Mouse (Mus musculus) spleen, postnatal 10 days (tissue): ENCODE measurements at regions not wholly inside any gene's neighbourhood (a gene's known extent, or its start where the extent isn't known, plus 50 kb on each side); places are given as distances from the start of the nearest gene placed in this dataset.
A peak's percentile ranks its signal among the peaks of the same experiment; 100 is the strongest.

Experiments used
- DNase-seq, 2 experiments: peaks; one replicate each; pipeline ENCODE4 v3.0.0; 2021 to 2022; ENCODE audit warnings: low spot score in 2 of 2

GRCm38 (mm10) chr10:16996820-16997466 is 726.1 kb upstream of the Cited2 start:
- peak in 1 of 2 experiments; percentile 14 for DNase-seq

- DNase-seq: no peak
Measured at GRCm38 (mm10) chr10:17001320-17001719, 721.7 kb upstream of the Cited2 start.

DNA sequence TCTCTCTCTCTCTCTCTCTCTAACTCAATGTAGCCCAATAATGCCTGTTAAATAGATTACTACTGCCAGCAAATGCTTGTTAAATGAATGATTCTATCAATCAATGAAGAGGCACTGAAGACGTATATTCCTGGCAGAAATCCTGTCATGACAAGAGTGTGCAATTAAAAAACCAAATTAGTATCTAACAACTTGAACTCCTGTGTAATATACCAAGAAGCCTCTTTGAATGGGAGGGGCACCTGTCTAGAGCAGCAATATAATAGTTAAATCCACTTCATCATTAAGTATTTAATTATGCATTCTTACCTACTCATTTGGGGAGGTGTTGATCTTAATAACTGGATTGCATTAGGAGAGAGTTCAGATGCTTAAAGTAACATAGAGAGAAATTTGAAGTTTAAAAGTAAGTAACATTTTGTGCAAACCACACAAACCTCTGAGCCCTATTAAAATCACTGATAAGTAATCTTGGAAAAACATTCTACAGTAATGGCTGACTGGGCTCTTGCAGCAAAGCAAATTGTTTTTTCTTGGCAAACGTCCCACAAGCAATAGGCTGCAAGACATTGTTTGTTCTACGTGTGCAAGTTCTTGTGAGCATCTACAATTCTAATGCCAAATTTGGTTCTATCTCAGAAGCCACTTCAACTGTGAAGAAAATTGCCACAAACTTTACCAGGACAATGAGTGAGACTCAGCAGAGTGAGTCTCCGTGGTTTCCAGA is 719.7 kb upstream of the Cited2 start:
- DNase-seq: no peak

DNA sequence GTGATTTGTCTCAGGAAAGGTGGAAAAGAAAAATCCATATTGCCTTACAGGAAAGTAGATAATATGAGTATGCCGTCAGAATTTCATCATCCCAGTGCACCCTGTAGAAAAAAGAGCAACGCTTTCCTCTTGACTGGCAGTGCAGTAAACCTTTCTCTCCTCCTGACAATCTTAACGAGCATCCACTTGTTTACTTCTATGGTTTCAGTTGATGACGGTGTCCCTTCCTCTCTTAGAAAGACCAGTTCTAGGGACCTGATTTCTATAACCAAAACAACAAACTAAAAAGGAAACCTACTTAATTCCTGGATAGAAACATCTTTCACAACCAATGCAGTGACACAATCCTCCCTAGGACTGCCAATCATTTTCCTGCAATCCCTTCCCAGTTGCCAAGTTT is 714.3 kb upstream of the Cited2 start:
- no peak for DNase-seq

GRCm38 (mm10) chr10:17010047-17010446 is 713.0 kb upstream of the Cited2 start:
- DNase-seq: no peak

DNA sequence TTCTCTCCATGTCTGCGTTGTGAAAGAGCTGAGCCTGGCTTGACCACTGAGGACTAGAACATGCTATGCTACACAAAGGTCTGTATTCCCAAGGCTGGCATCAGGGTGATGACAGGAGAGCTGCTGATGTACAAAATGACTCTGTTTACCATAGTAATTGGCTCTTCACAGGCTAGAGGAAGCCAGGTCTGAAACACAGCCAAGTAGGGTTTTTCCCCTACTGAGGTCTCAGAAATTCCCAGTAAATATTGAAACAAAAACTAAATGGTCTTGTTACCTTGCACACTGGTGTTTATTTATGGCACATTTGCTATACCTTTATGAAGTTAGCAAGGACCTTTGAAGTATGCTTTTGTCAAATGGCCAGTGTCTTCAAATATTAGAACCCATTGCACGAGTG is 711.1 kb upstream of the Cited2 start:
- DNase-seq: no peak

DNA sequence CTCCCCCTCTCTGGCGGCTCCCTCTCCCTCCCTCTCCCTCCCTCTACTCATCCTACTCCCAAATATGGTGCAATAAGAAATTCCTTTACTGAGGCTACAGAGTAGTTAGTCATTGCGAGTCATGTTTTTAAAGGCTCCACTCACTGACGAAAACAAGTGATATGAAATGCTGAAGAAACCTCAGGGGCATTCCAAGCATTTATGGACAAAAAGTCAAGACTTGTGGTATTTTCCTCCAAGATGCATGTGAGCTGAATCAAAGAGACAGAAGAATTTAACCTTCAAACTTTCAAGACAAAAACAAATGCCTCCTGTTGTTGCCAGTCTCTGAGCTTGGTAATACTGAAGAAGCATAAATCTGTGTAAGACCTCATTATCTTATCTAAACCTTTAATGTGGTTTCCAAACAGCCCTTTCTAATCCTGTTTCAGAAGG is 710.5 kb upstream of the Cited2 start:
- no peak for DNase-seq

DNA sequence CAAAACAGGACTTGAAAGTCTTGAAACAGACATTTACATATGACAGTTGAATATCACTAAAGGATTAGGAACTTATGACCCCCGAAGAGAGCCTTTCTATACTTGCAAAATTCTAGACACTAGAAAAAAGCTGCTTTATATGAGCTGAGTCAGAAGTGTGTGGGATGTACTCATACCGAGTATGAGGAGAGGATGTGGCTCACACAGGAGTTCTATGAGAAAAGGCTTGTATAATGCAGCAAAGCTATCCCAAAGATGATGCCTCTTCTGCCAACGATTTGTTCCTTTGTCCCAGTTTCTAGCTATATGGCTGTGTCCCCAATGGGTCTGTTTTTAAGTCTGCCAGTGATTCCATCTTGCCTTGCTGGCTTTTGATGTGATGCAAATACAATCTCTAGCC is 708.2 kb upstream of the Cited2 start:
- DNase-seq: no peak

GRCm38 (mm10) chr10:17016854-17017253 is 706.2 kb upstream of the Cited2 start:
- DNase-seq: no peak

GRCm38 (mm10) chr10:17022216-17023158 is 700.5 kb upstream of the Cited2 start:
- no peak for DNase-seq

GRCm38 (mm10) chr10:17023571-17024293 is 699.3 kb upstream of the Cited2 start:
- DNase-seq: no peak

GRCm38 (mm10) chr10:17024294-17024665 is 698.7 kb upstream of the Cited2 start:
- no peak for DNase-seq

DNA sequence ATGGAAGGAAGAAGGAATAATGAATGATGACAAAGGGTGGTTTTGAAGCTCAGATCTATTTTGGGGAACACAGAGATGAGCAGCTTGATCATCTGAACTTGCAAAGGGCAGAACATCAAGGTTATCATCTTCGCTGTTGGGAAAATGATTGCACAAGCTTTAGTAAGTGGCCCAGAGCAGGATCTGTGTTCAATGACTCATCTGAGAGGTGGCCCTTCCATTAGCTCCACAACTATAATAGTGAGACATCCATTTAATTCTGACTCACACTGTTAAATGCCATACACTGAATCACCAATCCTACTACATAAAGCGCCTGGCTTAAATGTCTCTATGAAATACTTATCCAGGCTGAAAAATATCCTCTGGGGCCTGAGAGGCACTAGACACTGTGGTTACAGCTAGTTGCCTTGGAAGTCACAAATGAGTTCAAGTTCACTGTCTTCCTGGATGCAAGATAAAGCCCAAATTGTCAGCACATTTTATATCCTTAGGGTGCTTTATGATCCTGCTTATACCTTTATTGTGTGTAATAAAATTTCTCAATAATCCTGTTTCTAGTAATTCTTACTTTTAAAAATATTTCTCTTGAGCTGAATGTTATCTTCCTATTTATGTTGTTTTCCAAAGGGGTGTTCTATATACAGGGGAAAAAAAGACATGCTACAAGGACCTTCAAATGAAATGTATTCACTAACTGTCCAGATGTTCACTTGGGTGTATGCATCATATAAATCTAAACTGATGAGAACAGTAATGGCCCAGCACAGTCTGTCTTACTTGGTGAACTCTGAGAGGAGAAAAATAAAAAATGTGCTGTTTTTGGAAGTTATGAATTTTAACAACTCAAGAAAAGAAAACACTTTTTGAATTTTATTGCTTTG is 687.9 kb upstream of the Cited2 start:
- no peak for DNase-seq

GRCm38 (mm10) chr10:17038259-17039043 is 684.6 kb upstream of the Cited2 start:
- no peak for DNase-seq

- no peak for DNase-seq
Measured at GRCm38 (mm10) chr10:17042090-17042489, 680.9 kb upstream of the Cited2 start.

GRCm38 (mm10) chr10:17042973-17043372 is 680.0 kb upstream of the Cited2 start:
- no peak for DNase-seq

DNA sequence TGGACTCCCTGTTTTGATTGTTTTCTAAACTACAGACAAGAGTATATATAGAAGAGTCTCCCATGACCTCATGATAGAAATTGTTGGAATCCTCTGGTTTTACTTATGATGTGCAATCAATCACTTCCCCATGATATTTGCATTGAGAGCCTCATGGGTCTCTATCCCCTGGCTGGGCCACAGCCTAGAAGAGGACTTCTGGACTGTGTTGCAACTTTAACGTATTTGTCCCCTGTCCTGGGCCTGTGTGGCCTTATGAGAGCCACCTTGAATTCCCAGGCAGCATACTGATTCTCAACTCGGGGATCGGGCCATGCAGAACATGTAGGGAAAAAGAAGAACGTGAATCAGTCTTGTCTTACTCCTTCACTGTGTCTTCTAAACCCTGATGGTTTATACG is 676.3 kb upstream of the Cited2 start:
- DNase-seq: no peak

DNA sequence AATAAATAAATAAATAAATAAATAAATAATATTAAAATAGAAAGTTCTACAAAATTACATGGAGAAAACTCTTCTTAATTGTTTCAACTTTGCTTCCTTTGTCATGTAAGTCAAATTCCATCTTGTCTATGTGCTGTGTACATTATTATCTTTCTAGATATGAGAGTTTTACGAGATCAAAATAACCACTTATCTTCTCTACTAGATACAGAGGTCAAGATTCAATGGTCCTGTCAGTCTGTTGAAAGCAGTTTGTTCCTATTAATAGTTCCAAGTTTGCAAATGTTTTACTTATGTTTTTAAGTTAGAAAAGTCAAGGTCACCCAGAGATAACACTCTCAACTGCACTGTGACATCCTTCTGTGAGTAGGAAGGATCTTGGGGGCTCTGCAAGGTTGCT is 650.1 kb upstream of the Cited2 start:
- no peak for DNase-seq

DNA sequence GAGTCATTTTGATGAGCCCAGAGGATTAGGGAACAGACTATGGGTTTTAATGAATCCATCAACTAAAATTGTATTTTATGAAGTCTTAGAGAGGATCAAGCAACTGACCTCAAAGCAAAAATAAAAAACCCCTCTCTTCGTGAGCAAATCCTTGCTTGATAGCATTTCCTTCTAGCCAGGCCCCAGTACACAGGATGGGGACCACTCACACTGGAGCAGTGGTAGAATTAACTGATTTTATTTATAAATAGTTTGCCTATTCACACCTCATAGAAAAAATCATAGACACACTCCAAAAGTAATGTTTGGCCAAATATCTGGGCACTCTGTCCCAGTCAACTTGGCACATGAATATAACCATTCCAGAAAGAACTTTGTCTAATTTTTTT is 649.0 kb upstream of the Cited2 start:
- no peak for DNase-seq
